Mouse (Mus musculus) heart, postnatal 10 days (tissue): ENCODE data around the gene Faim2. TPM values are rescaled to one million over a fixed set of nuclear protein-coding genes. Genes with fewer than 3 reads are reported as not detected.
A peak's percentile ranks its signal among the peaks of the same experiment; 100 is the strongest.

Experiments
- DNase-seq, 2 experiments: peaks; one replicate each; pipeline ENCODE4 v3.0.0; 2021
- intact Hi-C: fragments of 180-260 bp; cut with DNase I; formaldehyde crosslinking; loops from one replicate; pipeline ENCODE4 v1.15.1; 2025
- total RNA-seq, 2 experiments: library from RNA; stranded (reverse); gene quantifications; 2 replicates each; pipeline ENCODE4 v1.2.3; 2021

The Faim2 gene
- total RNA-seq, 2 experiments from 2014 or later: 0.10 to 0.32 TPM

GRCm38 (mm10) chr15:99470224-99470761, 57.7 kb downstream of the Faim2 start:
- intact Hi-C loops: no loop called here
- peak; percentile 52 to 65 for DNase-seq

- intact Hi-C loops: loop anchor here (1.0 to 5.0 kb wide), 2 partner anchors 53 to 147 kb away; no protein-coding TSS in a partner anchor
- no peak for DNase-seq
These were observed 58.2 kb downstream of the Faim2 start for GRCm38 (mm10) chr15:99469736-99470135.

- intact Hi-C loops: loop anchor here (1.0 to 5.0 kb wide), 2 partner anchors 53 to 147 kb away; no protein-coding TSS in a partner anchor
- DNase-seq: peak; percentile 88 to 94
These were observed 58.9 kb downstream of the Faim2 start for GRCm38 (mm10) chr15:99469067-99469466.

- DNase-seq: no peak
- intact Hi-C loops: no loop called here
These were observed 64.8 kb downstream of the Faim2 start for GRCm38 (mm10) chr15:99463194-99463593.

GRCm38 (mm10) chr15:99457606-99458401, 70.2 kb downstream of the Faim2 start, which contains the start of gene Nckap5l:
Gene Nckap5l (minus strand): TSS chr15:99457748.
- DNase-seq: peak; percentile 95
- intact Hi-C loops: loop anchor here (2.0 kb wide), 1 partner anchor 37 kb away; no protein-coding TSS in a partner anchor

GRCm38 (mm10) chr15:99456963-99457605, 70.9 kb downstream of the Faim2 start:
- DNase-seq: peak; percentile 79
- intact Hi-C loops: loop anchor here (2.0 kb wide), 1 partner anchor 36 kb away; no protein-coding TSS in a partner anchor

- intact Hi-C loops: loop anchor here (2.0 kb wide), 1 partner anchor 36 kb away; no protein-coding TSS in a partner anchor
- peak in 1 of 2 experiments; percentile 50 for DNase-seq
These were observed 71.5 kb downstream of the Faim2 start for GRCm38 (mm10) chr15:99456338-99456962.

- intact Hi-C loops: no loop called here
- no peak for DNase-seq
These were observed 72.5 kb downstream of the Faim2 start for GRCm38 (mm10) chr15:99455415-99455814.

- intact Hi-C loops: no loop called here
- DNase-seq: no peak
These were observed 73.2 kb downstream of the Faim2 start for GRCm38 (mm10) chr15:99454585-99455279.

- DNase-seq: peak in 1 of 2 experiments; percentile 28
- intact Hi-C loops: no loop called here
These were observed 74.6 kb downstream of the Faim2 start for GRCm38 (mm10) chr15:99453153-99453900.

GRCm38 (mm10) chr15:99449751-99450280, 78.1 kb downstream of the Faim2 start:
- intact Hi-C loops: no loop called here
- peak in 1 of 2 experiments; percentile 53 for DNase-seq

GRCm38 (mm10) chr15:99449131-99449750, 78.7 kb downstream of the Faim2 start:
- intact Hi-C loops: no loop called here
- DNase-seq: peak; percentile 76 to 82

Other genes starting within 250 kb of the Faim2 start
- 10 to 100 TPM; 30.5 to 38.7 TPM for gene Prpf40b, start 233.1 kb downstream of the Faim2 start, total RNA-seq
- gene Fam186b, start 232.3 kb downstream of the Faim2 start, total RNA-seq: under 1 TPM; 0.14 to 0.15 TPM
- 10 to 100 TPM; 40.3 to 43.0 TPM for gene Fmnl3, start 157.7 kb downstream of the Faim2 start, total RNA-seq
- 100 to 1,000 TPM; 225 to 229 TPM for gene Tmbim6, start 135.3 kb downstream of the Faim2 start, total RNA-seq
- 10 to 100 TPM; 17.4 to 25.5 TPM for gene Nckap5l, start 70.4 kb downstream of the Faim2 start, total RNA-seq
- gene Bcdin3d, start 53.4 kb downstream of the Faim2 start, total RNA-seq: 1 to 10 TPM; 3.9 to 7.3 TPM
- not detected for gene Aqp2, start 50.9 kb upstream of the Faim2 start, total RNA-seq
- gene Aqp5, start 62.6 kb upstream of the Faim2 start, total RNA-seq: under 1 TPM; 0.38 to 0.74 TPM
- not detected for gene Aqp6, start 73.2 kb upstream of the Faim2 start, total RNA-seq
- gene Racgap1, start 123.5 kb upstream of the Faim2 start, total RNA-seq: 10 to 100 TPM; 28.7 to 29.6 TPM
- under 1 TPM; 0.69 to 0.72 TPM for gene Asic1, start 142.2 kb upstream of the Faim2 start, total RNA-seq
- 10 to 100 TPM; 39.2 to 40.2 TPM for gene Smarcd1, start 174.0 kb upstream of the Faim2 start, total RNA-seq
- gene Gm17349, start 177.3 kb upstream of the Faim2 start, total RNA-seq: 1 to 10 TPM; 4.7 to 5.5 TPM
- 100 to 1,000 TPM in 1 of 2 experiments, 10 to 100 TPM in 1; 74.8 to 238 TPM for gene Gpd1, start 189.3 kb upstream of the Faim2 start, total RNA-seq
- gene Cox14, start 197.5 kb upstream of the Faim2 start, total RNA-seq: 100 to 1,000 TPM; 212 to 221 TPM
- 10 to 100 TPM; 26.4 to 28.1 TPM for gene Cers5, start 244.7 kb upstream of the Faim2 start, total RNA-seq